In genomic region chr5:121606151-121606550, GRCm38 (mm10) we compare ENCODE assay signal across 8 mouse cellular contexts. TPM values are rescaled to one million over a fixed set of nuclear protein-coding genes. Genes with fewer than 3 reads are reported as not detected.
DNase-seq lines count a peak whose midpoint lies in the region; ATAC-seq and TF ChIP-seq lines count a peak whose summit lies in the region.

No protein-coding gene starts in this region.

- H3K4me1 ChIP-seq in small intestine, adult 2 months (ENCODE audit: control insufficient read depth, insufficient read depth, insufficient read length, low read length) = peaks cover 8% of the 10 kb centered on the region; the same call in 1 of the 2 replicates

- peak; percentile 88; the same call in 1 of the 2 replicates for TF ChIP-seq CTCF in small intestine, adult 2 months (IDR thresholded peaks at IDR 0.05; ENCODE audit: extremely low read depth, insufficient read length, insufficient replicate concordance, low read depth, low read length)

- peak; percentile 86 for DNase-seq in CD4-positive, CD25-positive, alpha-beta regulatory T cell, adult 2 months (ENCODE audit: low read depth, low spot score)
- peak; percentile 86 for DNase-seq in MN1 (ENCODE audit: low spot score)
- DNase-seq in cerebellum, adult 9-11 months = peak; percentile 57
- peak; percentile 76 to 79 for DNase-seq in gastrocnemius, postnatal 36 days
- peak; percentile 56 for DNase-seq in layer of hippocampus, adult 9-10 months (ENCODE audit: low spot score)
- peak; percentile 79 for DNase-seq in lung, postnatal 25 days (ENCODE audit: low spot score)

- TF ChIP-seq POLR2A in small intestine, adult 2 months (IDR thresholded peaks at IDR 0.05; ENCODE audit: low read depth, low read length) = no peak

- intact Hi-C loops in gastrocnemius, postnatal 36 days (cut with DNase I) = no loop called here

- no peak overlapping the region for H3K27ac ChIP-seq in small intestine, adult 2 months (ENCODE audit: insufficient read depth, low read depth, low read length)

- WGBS in small intestine, adult 2 months = 0% methylated on average over 2 of the region's 2 CpGs

- H3K4me3 ChIP-seq in small intestine, adult 2 months (ENCODE audit: low read depth, low read length) = no peak overlapping the region

- no peak for ATAC-seq in activated CD4-positive, CD25-positive, alpha-beta regulatory T cell, adult 4 months

- no peaks in the 10 kb centered on the region for H3K36me3 ChIP-seq in small intestine, adult 2 months (ENCODE audit: control insufficient read depth, insufficient read depth, low read length)

- H3K27me3 ChIP-seq in small intestine, adult 2 months (ENCODE audit: control insufficient read depth, insufficient read depth, low read length) = no peaks in the 10 kb centered on the region

RNA-seq across cellular contexts. Expression of gene Aldh2, which starts 12.5 kb away (rescaled TPM):
- total RNA-seq in gastrocnemius, postnatal 36 days (2021) = 100 to 1,000 TPM; 112 to 171 TPM
- polyA plus RNA-seq in small intestine, adult 2 months (2012; rRNA removed) = 308 and 324 TPM in 2 replicates
- 10 to 100 TPM in 1 of 2 experiments, 1 to 10 TPM in 1; 7.1 to 11.2 TPM for polyA plus RNA-seq in activated CD4-positive, CD25-positive, alpha-beta regulatory T cell, adult 4 months (2017; shearing (Covaris generic))

RNA-seq across cellular contexts. Expression of gene Acad12, which starts 12.6 kb away (rescaled TPM):
- total RNA-seq in gastrocnemius, postnatal 36 days (2021) = 10 to 100 TPM; 21.3 to 22.4 TPM
- 4.4 and 6.7 TPM in 2 replicates for polyA plus RNA-seq in small intestine, adult 2 months (2012; rRNA removed)
- polyA plus RNA-seq in activated CD4-positive, CD25-positive, alpha-beta regulatory T cell, adult 4 months (2017; shearing (Covaris generic)) = 1 to 10 TPM; 1.2 TPM

RNA-seq across cellular contexts. Expression of gene Acad10, which starts 54.2 kb away (rescaled TPM):
- 10 to 100 TPM in 1 of 2 experiments, 1 to 10 TPM in 1; 9.7 to 10.2 TPM for total RNA-seq in gastrocnemius, postnatal 36 days (2021)
- 3.4 and 4.1 TPM in 2 replicates for polyA plus RNA-seq in small intestine, adult 2 months (2012; rRNA removed)
- polyA plus RNA-seq in activated CD4-positive, CD25-positive, alpha-beta regulatory T cell, adult 4 months (2017; shearing (Covaris generic)) = 1 to 10 TPM; 2.3 to 6.0 TPM

RNA-seq across cellular contexts. Expression of gene Brap, which starts 54.2 kb away (rescaled TPM):
- total RNA-seq in gastrocnemius, postnatal 36 days (2021) = 10 to 100 TPM; 30.0 to 31.7 TPM
- polyA plus RNA-seq in small intestine, adult 2 months (2012; rRNA removed) = 8.4 and 17.4 TPM in 2 replicates
- 10 to 100 TPM; 11.5 to 14.1 TPM for polyA plus RNA-seq in activated CD4-positive, CD25-positive, alpha-beta regulatory T cell, adult 4 months (2017; shearing (Covaris generic))

Comparison
In these comparisons a context has a peak if more than half of its experiments do, and no peak if none do; other contexts are left out.
1. RNA of gene Aldh2, which starts 12.5 kb away (polyA plus RNA-seq): 308 to 324 TPM in small intestine, adult 2 months; 7.1 to 11.2 TPM in activated CD4-positive, CD25-positive, alpha-beta regulatory T cell, adult 4 months; every median in the first group is over 10 times any median in the second.
2. Peak in every context shown above with its lines, with median percentiles within 50 percentile points of each other: DNase-seq.